Mouse (Mus musculus) MEL (cell line): ENCODE measurements around the gene Alkbh5. TPM values are rescaled to one million over a fixed set of nuclear protein-coding genes. Genes with fewer than 3 reads are reported as not detected.
A peak's percentile ranks its signal among the peaks of the same experiment; 100 is the strongest.

Experiments
- DNase-seq: peaks from one replicate; pipeline ENCODE4 v3.0.0; 2011; ENCODE audit warnings: low read depth, low spot score
- H3K27ac ChIP-seq: 2 replicates; pipeline ENCODE4 v1.5.1; 2012; ENCODE audit warnings: low read depth, mild to moderate bottlenecking, control low read depth, low read length, moderate library complexity; ENCODE audit not compliant: control insufficient read depth
- H3K27me3 ChIP-seq, 2 experiments: fragments of 150-350 bp in 1 of 2; sonication (generic) in 1 of 2; 2 replicates each; pipeline ENCODE4 v1.6.1; 2012; ENCODE audit warnings: low read length in 2 of 2, mild to moderate bottlenecking in 2 of 2, improper control_type of control experiment in 1 of 2, moderate library complexity in 1 of 2; ENCODE audit not compliant: insufficient read depth in 2 of 2, control insufficient read depth in 1 of 2
- H3K36me3 ChIP-seq, 2 experiments: 2 replicates each; pipeline ENCODE4 v1.6.1; 2012 to 2014; ENCODE audit warnings: low read length in 2 of 2, improper control_type of control experiment in 1 of 2, inconsistent platforms in 1 of 2, mild to moderate bottlenecking in 1 of 2; ENCODE audit not compliant: insufficient read depth in 2 of 2, control insufficient read depth in 1 of 2
- H3K4me1 ChIP-seq, 2 experiments: fragments of 150-350 bp in 1 of 2; sonication (generic) in 1 of 2; 2 replicates each; pipeline ENCODE4 v1.6.1; 2012; ENCODE audit warnings: low read length in 2 of 2, improper control_type of control experiment in 1 of 2, mild to moderate bottlenecking in 1 of 2; ENCODE audit not compliant: insufficient read depth in 2 of 2, control insufficient read depth in 1 of 2
- H3K4me3 ChIP-seq, 2 experiments: fragments of 150-350 bp in 1 of 2; sonication (generic) in 1 of 2; 2 replicates each; pipeline ENCODE4 v1.5.1; 2012; ENCODE audit warnings: low read depth in 2 of 2, low read length in 2 of 2, mild to moderate bottlenecking in 2 of 2, moderate library complexity in 2 of 2, control low read depth in 1 of 2, improper control_type of control experiment in 1 of 2; ENCODE audit not compliant: control insufficient read depth in 1 of 2, insufficient read depth in 1 of 2
- H3K79me2 ChIP-seq: 2 replicates; pipeline ENCODE4 v1.6.1; 2012; ENCODE audit warnings: mild to moderate bottlenecking, low read length, moderate library complexity; ENCODE audit not compliant: control insufficient read depth, poor library complexity, insufficient read depth
- H3K9ac ChIP-seq: 2 replicates; pipeline ENCODE4 v1.6.1; 2012; ENCODE audit warnings: low read depth, mild to moderate bottlenecking, control low read depth, low read length, moderate library complexity; ENCODE audit not compliant: control insufficient read depth, poor library complexity, severe bottlenecking
- H3K9me3 ChIP-seq: fragments of 150-350 bp; sonication (generic); replicated peaks from 2 replicates; pipeline ENCODE4 v1.6.1; 2012; ENCODE audit warnings: mild to moderate bottlenecking, low read length, improper control_type of control experiment, moderate library complexity; ENCODE audit not compliant: insufficient read depth
- BHLHE40 ChIP-seq: IDR thresholded peaks from 2 replicates; pipeline ENCODE4 v1.6.1; 2012; ENCODE audit warnings: low read depth, mild to moderate bottlenecking, inconsistent platforms, low read length, improper control_type of control experiment, borderline replicate concordance
- CHD1 ChIP-seq: IDR thresholded peaks from 2 replicates; pipeline ENCODE4 v1.6.1; 2012; ENCODE audit warnings: low read depth, mild to moderate bottlenecking, inconsistent platforms, low read length, improper control_type of control experiment
- CHD2 ChIP-seq: IDR thresholded peaks from 2 replicates; pipeline ENCODE4 v1.6.1; 2011; ENCODE audit warnings: low read length, improper control_type of control experiment
- CTCF ChIP-seq, 3 experiments: IDR thresholded peaks in 2 of 3; conservative IDR thresholded peaks in 1 of 3; 2 replicates each; pipeline ENCODE4 v1.5.1; 2011 to 2012; ENCODE audit warnings: low read length in 3 of 3, low read depth in 2 of 3, mild to moderate bottlenecking in 2 of 3, improper control_type of control experiment in 1 of 3, inconsistent platforms in 1 of 3, mixed read lengths in 1 of 3, moderate library complexity in 1 of 3; ENCODE audit not compliant: control insufficient read depth in 1 of 3, insufficient read depth in 1 of 3, poor library complexity in 1 of 3, severe bottlenecking in 1 of 3
- E2F4 ChIP-seq: IDR thresholded peaks from 2 replicates; pipeline ENCODE4 v1.6.1; 2011; ENCODE audit warnings: low read depth, low read length, improper control_type of control experiment, borderline replicate concordance
- ELF1 ChIP-seq: IDR thresholded peaks from 2 replicates; pipeline ENCODE4 v1.6.1; 2014; ENCODE audit warnings: low read depth, mild to moderate bottlenecking, inconsistent platforms, low read length, improper control_type of control experiment, moderate library complexity
- EP300 ChIP-seq, 2 experiments: IDR thresholded peaks; 2 replicates each; pipeline ENCODE4 v1.6.1; 2011; ENCODE audit warnings: improper control_type of control experiment in 2 of 2, low read length in 2 of 2, low read depth in 1 of 2, mild to moderate bottlenecking in 1 of 2
- ETS1 ChIP-seq: IDR thresholded peaks from 2 replicates; pipeline ENCODE4 v1.6.1; 2012; ENCODE audit warnings: low read depth, mild to moderate bottlenecking, inconsistent platforms, low read length, improper control_type of control experiment, moderate library complexity
- HCFC1 ChIP-seq: IDR thresholded peaks from 2 replicates; pipeline ENCODE4 v1.6.1; 2012; ENCODE audit warnings: low read depth, mild to moderate bottlenecking, inconsistent platforms, low read length, improper control_type of control experiment, moderate library complexity
- JUND ChIP-seq: IDR thresholded peaks from 2 replicates; pipeline ENCODE4 v1.6.1; 2011; ENCODE audit warnings: low read depth, mild to moderate bottlenecking, improper control_type of control experiment, low read length
- MAFK ChIP-seq: IDR thresholded peaks from 2 replicates; pipeline ENCODE4 v1.6.1; 2011; ENCODE audit warnings: low read depth, mild to moderate bottlenecking, low read length, improper control_type of control experiment, borderline replicate concordance
- MAX ChIP-seq: IDR thresholded peaks from 2 replicates; pipeline ENCODE4 v1.6.1; 2011; ENCODE audit warnings: low read length, improper control_type of control experiment
- MEF2A ChIP-seq: IDR thresholded peaks from 2 replicates; pipeline ENCODE4 v1.6.1; 2014; ENCODE audit warnings: low read depth, mild to moderate bottlenecking, inconsistent platforms, low read length, improper control_type of control experiment; ENCODE audit not compliant: poor library complexity, insufficient replicate concordance, severe bottlenecking; ENCODE audit errors: extremely low read depth
- MXI1 ChIP-seq: IDR thresholded peaks from 2 replicates; pipeline ENCODE4 v1.6.1; 2011; ENCODE audit warnings: mild to moderate bottlenecking, low read depth, low read length, improper control_type of control experiment
- MYB ChIP-seq: IDR thresholded peaks from 2 replicates; pipeline ENCODE4 v1.6.1; 2011; ENCODE audit warnings: mild to moderate bottlenecking, low read depth, low read length, improper control_type of control experiment
- MYC ChIP-seq: IDR thresholded peaks from 2 replicates; pipeline ENCODE4 v1.6.1; 2011; ENCODE audit warnings: low read depth, mild to moderate bottlenecking, low read length, improper control_type of control experiment, moderate library complexity
- NELFE ChIP-seq: IDR thresholded peaks from 2 replicates; pipeline ENCODE4 v1.6.1; 2011; ENCODE audit warnings: low read depth, low read length, improper control_type of control experiment
- NRF1 ChIP-seq: IDR thresholded peaks from 2 replicates; pipeline ENCODE4 v1.6.1; 2014; ENCODE audit warnings: low read depth, mild to moderate bottlenecking, inconsistent platforms, low read length, improper control_type of control experiment, moderate library complexity; ENCODE audit not compliant: poor library complexity, insufficient read depth, severe bottlenecking
- POLR2A ChIP-seq, 2 experiments: IDR thresholded peaks; 2 replicates each; pipeline ENCODE4 v1.6.1; 2011 to 2012; ENCODE audit warnings: low read length in 2 of 2, mild to moderate bottlenecking in 2 of 2, control low read depth in 1 of 2, improper control_type of control experiment in 1 of 2, low read depth in 1 of 2, moderate library complexity in 1 of 2; ENCODE audit not compliant: control insufficient read depth in 1 of 2, insufficient read depth in 1 of 2, poor library complexity in 1 of 2
- POLR2AphosphoS5 ChIP-seq: IDR thresholded peaks from 2 replicates; pipeline ENCODE4 v1.6.1; 2012; ENCODE audit warnings: low read depth, borderline replicate concordance, mild to moderate bottlenecking, inconsistent platforms, low read length, moderate library complexity, mixed read lengths
- RCOR1 ChIP-seq: IDR thresholded peaks from 2 replicates; pipeline ENCODE4 v1.6.1; 2012; ENCODE audit warnings: low read depth, mild to moderate bottlenecking, inconsistent platforms, low read length, improper control_type of control experiment
- SIN3A ChIP-seq: IDR thresholded peaks from 2 replicates; pipeline ENCODE4 v1.6.1; 2012; ENCODE audit warnings: low read length, improper control_type of control experiment, inconsistent platforms
- SMC3 ChIP-seq: IDR thresholded peaks from 2 replicates; pipeline ENCODE4 v1.6.1; 2011; ENCODE audit warnings: low read depth, low read length, improper control_type of control experiment
- TBP ChIP-seq: IDR thresholded peaks from 2 replicates; pipeline ENCODE4 v1.8.0; 2011; ENCODE audit warnings: low read depth, low read length, improper control_type of control experiment
- TCF12 ChIP-seq: IDR thresholded peaks from 2 replicates; pipeline ENCODE4 v1.6.1; 2014; ENCODE audit warnings: low read depth, mild to moderate bottlenecking, inconsistent platforms, low read length, improper control_type of control experiment, moderate library complexity
- USF1 ChIP-seq: IDR thresholded peaks from 2 replicates; pipeline ENCODE4 v1.6.1; 2014; ENCODE audit warnings: low read depth, mild to moderate bottlenecking, inconsistent platforms, low read length, improper control_type of control experiment, moderate library complexity
- ZKSCAN1 ChIP-seq: IDR thresholded peaks from 2 replicates; pipeline ENCODE4 v1.6.1; 2012; ENCODE audit warnings: low read depth, mild to moderate bottlenecking, inconsistent platforms, low read length, improper control_type of control experiment, moderate library complexity
- ZMIZ1 ChIP-seq: IDR thresholded peaks from 2 replicates; pipeline ENCODE4 v1.6.1; 2012; ENCODE audit warnings: low read depth, mild to moderate bottlenecking, inconsistent platforms, low read length, improper control_type of control experiment, moderate library complexity
- polyA plus RNA-seq, 2 experiments: library from polyadenylated mRNA; stranded (reverse) in 1 of 2; unstranded in 1 of 2; fragments of >175 nt in 1 of 2; fragments of >200 nt in 1 of 2; gene quantifications; 2 replicates each; pipeline versions ENCODE4 v1.2.1 to v1.2.4; 2012; ENCODE audit warnings: low replicate concordance in 2 of 2, low read depth in 1 of 2; ENCODE audit not compliant: insufficient read length in 2 of 2, insufficient read depth in 1 of 2, missing spikeins in 1 of 2
- total RNA-seq: library from RNA; depleted of rRNA; stranded (reverse); fragments of 300-350 nt; gene quantifications from 2 replicates; pipeline ENCODE4 v1.2.3, GENCODE M21; 2012

The Alkbh5 gene
- total and polyA plus RNA-seq, 3 experiments = 39.4 to 49.1 TPM; not detected in 1

DNA sequence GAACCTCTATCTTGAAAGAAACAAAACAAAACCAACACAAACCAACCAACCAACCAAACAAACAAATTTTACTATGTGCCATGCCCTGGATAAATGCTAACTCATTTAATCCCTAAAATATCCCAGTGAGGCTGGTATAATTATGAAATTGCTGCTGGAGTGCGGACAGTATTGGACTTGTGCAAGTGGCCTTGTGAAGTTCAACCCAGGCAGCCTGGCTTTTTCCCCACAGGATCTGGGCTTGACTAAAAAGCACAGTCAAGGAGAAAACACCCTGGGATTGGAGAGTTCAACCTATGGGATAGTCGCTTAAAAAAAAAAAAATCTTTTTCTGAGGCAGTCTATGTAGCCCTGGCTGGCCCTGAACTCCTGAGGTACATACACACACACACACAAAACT is 505 bp upstream of the Alkbh5 start:
- no peak for DNase-seq
- no peaks in the 10 kb centered on the region for H3K9me3 ChIP-seq
- no peak overlapping the region for H3K27ac ChIP-seq
- no peak for TF ChIP-seq MYC
- no peak for TF ChIP-seq JUND
- TF ChIP-seq CHD1 = no peak
- TF ChIP-seq NELFE = no peak
- TF ChIP-seq CHD2 = no peak
- TF ChIP-seq USF1 = no peak
- TF ChIP-seq ELF1 = no peak
- no peak for TF ChIP-seq RCOR1
- TF ChIP-seq MYB = no peak
- TF ChIP-seq ZKSCAN1 = no peak
- peaks cover 13 to 19% of the 10 kb centered on the region in 2 experiments for H3K27me3 ChIP-seq
- H3K4me1 ChIP-seq = peaks cover 0 to 14% of the 10 kb centered on the region in 2 experiments; a peak in 3 of 4 replicates
- H3K9ac ChIP-seq = no peak overlapping the region
- no peak overlapping the region for H3K4me3 ChIP-seq
- H3K79me2 ChIP-seq = peaks cover 34% of the 10 kb centered on the region
- peaks cover 0 to 11% of the 10 kb centered on the region in 2 experiments; a peak in 3 of 4 replicates for H3K36me3 ChIP-seq

- H3K27ac ChIP-seq = peak overlapping the region; percentile 94
- peak overlapping the region; percentile 89 for H3K9ac ChIP-seq
- H3K4me3 ChIP-seq = peak overlapping the region; percentile 50 to 86
- peaks cover 46% of the 10 kb centered on the region for H3K79me2 ChIP-seq
- TF ChIP-seq ZMIZ1 = 0 out of 2 replicates have a peak, but pooled peaks have one; percentile 67
- TF ChIP-seq EP300 (IDR thresholded peaks at IDR 0.05; ENCODE audit: low read depth in 1 of 2, low read length in 2 of 2) = no peak; a peak in 1 of 4 replicates
- TF ChIP-seq CTCF (IDR thresholded peaks at IDR 0.05 in 2 of 3, conservative IDR thresholded peaks at IDR 0.05 in 1 of 3; ENCODE audit: control insufficient read depth in 1 of 3, insufficient read depth in 1 of 3, low read depth in 2 of 3, low read length in 3 of 3, poor library complexity in 1 of 3, severe bottlenecking in 1 of 3) = peak in 2 of 3 experiments; percentile 1 to 19; a peak in 3 of 6 replicates
- TF ChIP-seq NRF1 = peak; percentile 66
- peak; percentile 74; the same call in 1 of the 2 replicates for TF ChIP-seq SIN3A
- TF ChIP-seq MYC = no peak; the same call in 1 of the 2 replicates
- TF ChIP-seq POLR2AphosphoS5 = no peak
- TF ChIP-seq MXI1 = peak; percentile 22; the same call in 1 of the 2 replicates
- TF ChIP-seq HCFC1 = 0 out of 2 replicates have a peak, but pooled peaks have one; percentile 81
- TF ChIP-seq TCF12 = peak; percentile 45
- TF ChIP-seq BHLHE40 = peak; percentile 89
- TF ChIP-seq ZKSCAN1 = no peak
- no peak for TF ChIP-seq SMC3
- TF ChIP-seq MAFK = no peak
- peak; percentile 28; the same call in 1 of the 2 replicates for TF ChIP-seq ETS1
- 0 out of 2 replicates have a peak, but pooled peaks have one; percentile 30 for TF ChIP-seq USF1
- TF ChIP-seq CHD1 = peak; percentile 97
- peak; percentile 73 for TF ChIP-seq TBP
- TF ChIP-seq MAX = peak; percentile 97
- no peak for TF ChIP-seq MEF2A
- TF ChIP-seq E2F4 = no peak; the same call in 1 of the 2 replicates
- TF ChIP-seq POLR2A (IDR thresholded peaks at IDR 0.05; ENCODE audit: control insufficient read depth in 1 of 2, insufficient read depth in 1 of 2, low read depth in 1 of 2, low read length in 2 of 2, poor library complexity in 1 of 2) = peak; percentile 43 to 75
- peaks cover 0 to 22% of the 10 kb centered on the region in 2 experiments; a peak in 3 of 4 replicates for H3K36me3 ChIP-seq
- DNase-seq = peak; percentile 96
- peaks cover 8 to 12% of the 10 kb centered on the region in 2 experiments for H3K27me3 ChIP-seq
- no peaks in the 10 kb centered on the region for H3K9me3 ChIP-seq
- peaks cover 0 to 20% of the 10 kb centered on the region in 2 experiments; a peak in 3 of 4 replicates for H3K4me1 ChIP-seq
Observed at GRCm38 (mm10) chr11:60536859-60537467, 782 bp downstream of the Alkbh5 start.
